ENCODE assay signal across 24 mouse cellular contexts in the genomic region with DNA sequence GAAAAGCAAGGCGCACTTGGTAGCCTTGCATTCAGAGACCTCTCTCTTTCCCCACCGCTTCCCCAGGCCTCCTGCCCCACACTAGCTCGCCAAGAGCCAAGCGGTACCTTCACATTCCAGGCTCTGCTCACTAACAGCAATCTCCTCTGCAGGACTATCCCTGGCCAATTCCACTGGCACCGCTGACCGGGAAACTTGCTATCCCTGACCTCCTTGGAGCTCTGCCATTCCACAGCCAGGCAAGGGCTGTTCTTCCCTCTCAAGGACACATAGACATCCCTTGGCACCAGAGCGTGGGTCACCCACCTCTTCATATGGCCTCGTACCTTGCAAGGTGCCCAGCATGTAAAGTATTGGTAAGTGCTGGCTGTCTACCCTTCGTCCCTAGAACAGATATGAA. TPM values are rescaled to one million over a fixed set of nuclear protein-coding genes. Genes with fewer than 3 reads are reported as not detected.
DNase-seq lines count a peak whose midpoint lies in the region; ATAC-seq lines count a peak whose summit lies in the region.
"Had no signal": no experiment of that assay in that cellular context is flagged by ENCODE, and none has a peak within 500 bp of the region (broad histone marks: within the 10 kb centered on the region; RNA-seq: fewer than 3 reads in every experiment).

No protein-coding gene starts in this region.

- H3K27ac ChIP-seq in midbrain, embryonic 11.5 days (ENCODE audit: low read depth, low read length), result no peak overlapping the region
- no peak overlapping the region for H3K27ac ChIP-seq in midbrain, embryonic 10.5 days (replicated peaks)
- H3K27ac ChIP-seq: embryonic facial prominence, embryonic 12.5 days; heart, embryonic 15.5 days; hindbrain, embryonic 10.5 days; hindbrain, embryonic 15.5 days; kidney, embryonic 15.5 days; lung, embryonic 15.5 days; midbrain, embryonic 13.5 days had no signal

- H3K9ac ChIP-seq in midbrain, embryonic 11.5 days (ENCODE audit: low read length), result no peak overlapping the region
- H3K9ac ChIP-seq: embryonic facial prominence, embryonic 12.5 days; heart, embryonic 15.5 days; hindbrain, embryonic 15.5 days; kidney, embryonic 15.5 days; lung, embryonic 15.5 days; midbrain, embryonic 13.5 days had no signal

- H3K36me3 ChIP-seq in midbrain, embryonic 11.5 days (ENCODE audit: control insufficient read depth, insufficient read depth, low read length), result peaks cover 37% of the 10 kb centered on the region
- peaks cover 97% of the 10 kb centered on the region for H3K36me3 ChIP-seq in midbrain, embryonic 10.5 days

- no peak for ATAC-seq in midbrain, embryonic 11.5 days (ENCODE audit: low FRiP score)
- ATAC-seq: CD4-positive, CD25-positive, alpha-beta regulatory T cell, adult 4 months; forebrain, embryonic 14.5 days; inflammation-experienced regulatory T-cells, adult 6 months; midbrain, embryonic 13.5 days had no signal

- H3K4me2 ChIP-seq in midbrain, embryonic 11.5 days, result no peak overlapping the region
- H3K4me2 ChIP-seq: embryonic facial prominence, embryonic 12.5 days; heart, embryonic 15.5 days; hindbrain, embryonic 15.5 days; kidney, embryonic 15.5 days; liver, embryonic 11.5 days; lung, embryonic 15.5 days; midbrain, embryonic 13.5 days had no signal

- no peak overlapping the region for H3K4me3 ChIP-seq in midbrain, embryonic 11.5 days (ENCODE audit: low read depth, low read length)
- no peak overlapping the region for H3K4me3 ChIP-seq in midbrain, embryonic 10.5 days
- H3K4me3 ChIP-seq: embryonic facial prominence, embryonic 12.5 days; heart, embryonic 15.5 days; hindbrain, embryonic 10.5 days; hindbrain, embryonic 15.5 days; kidney, embryonic 15.5 days; lung, embryonic 15.5 days; midbrain, embryonic 13.5 days had no signal

- WGBS in midbrain, embryonic 11.5 days, result 89% methylated on average over 9 of the region's 9 CpGs
- WGBS in midbrain, embryonic 10.5 days, result 92% methylated on average over 9 of the region's 9 CpGs

- no peaks in the 10 kb centered on the region for H3K4me1 ChIP-seq in midbrain, embryonic 11.5 days (ENCODE audit: control insufficient read depth, insufficient read depth, low read length)
- no peaks in the 10 kb centered on the region for H3K4me1 ChIP-seq in midbrain, embryonic 10.5 days
- H3K4me1 ChIP-seq: embryonic facial prominence, embryonic 12.5 days; heart, embryonic 15.5 days; hindbrain, embryonic 10.5 days; hindbrain, embryonic 15.5 days; kidney, embryonic 15.5 days; lung, embryonic 15.5 days; midbrain, embryonic 13.5 days had no signal

- no peaks in the 10 kb centered on the region for H3K9me3 ChIP-seq in midbrain, embryonic 11.5 days (ENCODE audit: control insufficient read depth, low read length)
- H3K9me3 ChIP-seq in midbrain, embryonic 10.5 days (replicated peaks), result no peaks in the 10 kb centered on the region
- H3K9me3 ChIP-seq: embryonic facial prominence, embryonic 12.5 days; heart, embryonic 15.5 days; hindbrain, embryonic 10.5 days; hindbrain, embryonic 15.5 days; kidney, embryonic 15.5 days; lung, embryonic 15.5 days; midbrain, embryonic 13.5 days had no signal

- H3K27me3 ChIP-seq in midbrain, embryonic 11.5 days (ENCODE audit: control insufficient read depth, insufficient read depth, low read length), result no peaks in the 10 kb centered on the region
- no peaks in the 10 kb centered on the region for H3K27me3 ChIP-seq in midbrain, embryonic 10.5 days (ENCODE audit: low read depth, poor library complexity, severe bottlenecking)
- H3K27me3 ChIP-seq: embryonic facial prominence, embryonic 12.5 days; heart, embryonic 15.5 days; hindbrain, embryonic 15.5 days; kidney, embryonic 15.5 days; lung, embryonic 15.5 days; midbrain, embryonic 13.5 days had no signal

- intact Hi-C loops in heart, postnatal 10 days (cut with DNase I), result no loop called here

- peak; percentile 70 to 72 for DNase-seq in heart, postnatal 10 days
- DNase-seq in heart, adult 8-10 months (ENCODE audit: low spot score), result no peak
- peak; percentile 17 for DNase-seq in midbrain, embryonic 11.5 days (ENCODE audit: low spot score, missing footprints)
- DNase-seq in midbrain, embryonic 10.5 days (ENCODE audit: low spot score), result no peak
- DNase-seq in adrenal gland, adult 2 months, result peak; percentile 82
- DNase-seq in adrenal gland, postnatal 14 days, result peak; percentile 78
- DNase-seq in natural killer cell, adult 2 months (ENCODE audit: low spot score in 2 of 2), result no peak
- DNase-seq in kidney, adult 11 months, result no peak
- DNase-seq: cerebellum, adult 11 months; cerebellum, adult 9-11 months; embryo, embryonic 11 days; gastrocnemius, postnatal 14 days; kidney, adult 18-20 months had no signal

RNA-seq across cellular contexts. Expression of a gene that starts 20.4 kb away (rescaled TPM):
- 10 to 100 TPM; 56.2 to 58.1 TPM for total RNA-seq in heart, postnatal 10 days (2021)
- 10 to 100 TPM; 14.5 to 17.8 (median 15.8) TPM for total RNA-seq in heart, adult 8-10 months (2022)
- 8.0 and 11.4 TPM in 2 replicates for polyA plus RNA-seq in midbrain, embryonic 11.5 days (2014; fragmentation: Nextera tagmentation; extraction: Ambion mirVana)
- 12.4 and 12.9 TPM in 2 replicates for polyA plus RNA-seq in midbrain, embryonic 10.5 days (2016; fragmentation: Nextera tagmentation; extraction: Ambion mirVana)
- 10 to 100 TPM; 31.9 to 40.1 TPM for total RNA-seq in adrenal gland, adult 2 months (2021)
- polyA plus RNA-seq in adrenal gland, adult 2 months (2012; rRNA removed), result 32.5 and 51.2 TPM in 2 replicates
- total RNA-seq in adrenal gland, postnatal 14 days (2021), result 33.7 and 46.4 TPM in 2 replicates

RNA-seq across cellular contexts. Expression of a gene that starts 29.9 kb away (rescaled TPM):
- total RNA-seq in heart, postnatal 10 days (2021), result 1 to 10 TPM; 3.9 to 4.0 TPM
- 1 to 10 TPM; 2.8 to 4.3 (median 3.1) TPM for total RNA-seq in heart, adult 8-10 months (2022)
- 0.36 and 0.45 TPM in 2 replicates for polyA plus RNA-seq in midbrain, embryonic 11.5 days (2014; fragmentation: Nextera tagmentation; extraction: Ambion mirVana)
- 0.39 and 0.52 TPM in 2 replicates for polyA plus RNA-seq in midbrain, embryonic 10.5 days (2016; fragmentation: Nextera tagmentation; extraction: Ambion mirVana)
- 10 to 100 TPM in 1 of 2 experiments, 1 to 10 TPM in 1; 7.9 to 11.5 TPM for total RNA-seq in adrenal gland, adult 2 months (2021)
- 5.2 and 5.3 TPM in 2 replicates for polyA plus RNA-seq in adrenal gland, adult 2 months (2012; rRNA removed)
- 11.3 and 11.5 TPM in 2 replicates for total RNA-seq in adrenal gland, postnatal 14 days (2021)

RNA-seq across cellular contexts. Expression of a gene that starts 55.7 kb away (rescaled TPM):
- 10 to 100 TPM; 43.6 to 44.1 TPM for total RNA-seq in heart, postnatal 10 days (2021)
- 10 to 100 TPM; 38.8 to 56.6 (median 46.9) TPM for total RNA-seq in heart, adult 8-10 months (2022)
- 173 and 176 TPM in 2 replicates for polyA plus RNA-seq in midbrain, embryonic 11.5 days (2014; fragmentation: Nextera tagmentation; extraction: Ambion mirVana)
- 172 and 182 TPM in 2 replicates for polyA plus RNA-seq in midbrain, embryonic 10.5 days (2016; fragmentation: Nextera tagmentation; extraction: Ambion mirVana)
- total RNA-seq in adrenal gland, adult 2 months (2021), result 100 to 1,000 TPM; 160 to 164 TPM
- 42.8 and 63.1 TPM in 2 replicates for polyA plus RNA-seq in adrenal gland, adult 2 months (2012; rRNA removed)
- total RNA-seq in adrenal gland, postnatal 14 days (2021), result 100 and 124 TPM in 2 replicates

Comparison
In these comparisons a context has a peak if more than half of its experiments do, and no peak if none do; other contexts are left out.
1. DNase-seq: peak in heart, postnatal 10 days (2 of 2), midbrain, embryonic 11.5 days (single experiment), adrenal gland, adult 2 months (single experiment) and adrenal gland, postnatal 14 days (single experiment); none in heart, adult 8-10 months (single experiment), midbrain, embryonic 10.5 days (single experiment), natural killer cell, adult 2 months (0 of 2) and kidney, adult 11 months (single experiment).